Mouse (Mus musculus): ENCODE measurements around the gene 2310050C09Rik. TPM values are rescaled to one million over a fixed set of nuclear protein-coding genes. Genes with fewer than 3 reads are reported as not detected.

2310050C09Rik gene
- not detected in 2 replicates for polyA plus RNA-seq (2016; fragmentation: Nextera tagmentation; extraction: Ambion mirVana)

DNA sequence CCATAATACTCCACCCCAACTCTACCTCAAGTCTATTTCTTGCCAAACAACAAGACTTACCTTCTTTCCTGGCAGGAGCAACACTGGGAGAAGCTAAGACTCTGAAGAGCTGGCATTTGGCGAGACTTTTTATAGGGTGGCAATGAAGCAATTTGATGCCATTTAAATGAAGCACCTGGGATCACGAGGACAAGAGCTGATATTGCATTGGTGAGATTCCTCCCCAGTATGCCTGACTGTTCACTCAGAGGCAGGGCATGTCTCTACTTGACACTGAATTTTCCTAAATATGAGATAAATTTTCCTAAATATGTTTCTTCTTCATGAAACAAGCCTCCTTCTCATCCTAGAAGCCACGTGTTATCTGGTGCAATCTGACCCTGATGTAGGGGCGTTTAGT, at the start of gene 2310050C09Rik:
Gene 2310050C09Rik, minus strand, starts transcription at position 101 of the 400 bp plus-strand sequence.
- no peaks in the 10 kb centered on the region for H3K4me1 ChIP-seq
- no peaks in the 10 kb centered on the region for H3K9me3 ChIP-seq
- H3K36me3 ChIP-seq (replicated peaks), result no peaks in the 10 kb centered on the region
- WGBS, result 81% methylated on average over 4 of the region's 4 CpGs
- no peak within 1 kb of the TSS for H3K27ac ChIP-seq (replicated peaks)
- no peak for DNase-seq (ENCODE audit: low spot score)
- H3K27me3 ChIP-seq (replicated peaks; ENCODE audit: low read depth, poor library complexity, severe bottlenecking), result no peaks in the 10 kb centered on the region
- no peak within 1 kb of the TSS for H3K4me3 ChIP-seq

DNA sequence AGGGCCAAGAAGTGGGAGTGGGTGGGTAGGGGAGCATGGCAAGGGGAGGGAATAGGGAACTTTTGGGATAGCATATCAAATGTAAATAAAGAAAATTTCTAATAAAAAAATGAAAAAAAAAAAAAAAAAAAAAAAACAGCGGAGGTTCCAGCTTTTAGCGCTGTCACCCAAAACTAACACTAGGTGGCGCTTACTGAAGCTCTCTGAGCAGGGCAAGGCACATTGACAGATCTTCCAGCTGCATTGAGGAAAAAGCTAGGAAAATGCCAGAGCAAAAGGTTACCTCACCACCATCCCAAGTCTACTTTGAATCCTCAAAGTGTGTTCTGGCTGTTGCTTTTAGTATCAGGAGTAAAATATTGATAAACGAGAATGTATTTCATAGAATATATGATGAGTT, 37.6 kb upstream of the 2310050C09Rik start:
- WGBS, result 33% methylated on average over 4 of the region's 4 CpGs
- peak; percentile 26 for DNase-seq (ENCODE audit: low spot score)
- no peak overlapping the region for H3K4me3 ChIP-seq

DNA sequence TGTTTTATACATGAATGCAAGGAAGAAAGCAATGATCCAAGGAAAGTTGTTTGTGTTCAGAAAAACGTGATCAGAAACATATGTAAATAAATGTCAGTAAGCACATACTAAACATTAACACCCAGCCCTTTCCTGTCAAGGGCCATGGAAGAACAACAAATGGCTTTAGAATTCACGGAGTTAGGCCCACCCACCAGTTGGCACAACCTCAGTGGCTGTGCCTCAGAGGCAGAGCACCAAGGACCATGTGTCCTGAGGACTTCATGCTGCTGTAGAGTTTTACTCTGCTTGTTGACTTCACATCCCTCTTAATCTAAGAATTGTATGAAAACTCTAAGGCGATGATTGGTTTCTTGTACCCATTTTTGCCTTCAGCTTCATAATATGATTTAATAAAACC, 35.2 kb upstream of the 2310050C09Rik start:
- no peak for DNase-seq (ENCODE audit: low spot score)
- 62% methylated on average over 3 of the region's 3 CpGs for WGBS

More for the DNA sequence above, 37.6 kb upstream of the 2310050C09Rik start:
- no peak overlapping the region for H3K27ac ChIP-seq (replicated peaks)
- no peaks in the 10 kb centered on the region for H3K27me3 ChIP-seq (replicated peaks; ENCODE audit: low read depth, poor library complexity, severe bottlenecking)
- no peaks in the 10 kb centered on the region for H3K9me3 ChIP-seq
- no peaks in the 10 kb centered on the region for H3K36me3 ChIP-seq (replicated peaks)
- no peaks in the 10 kb centered on the region for H3K4me1 ChIP-seq

DNA sequence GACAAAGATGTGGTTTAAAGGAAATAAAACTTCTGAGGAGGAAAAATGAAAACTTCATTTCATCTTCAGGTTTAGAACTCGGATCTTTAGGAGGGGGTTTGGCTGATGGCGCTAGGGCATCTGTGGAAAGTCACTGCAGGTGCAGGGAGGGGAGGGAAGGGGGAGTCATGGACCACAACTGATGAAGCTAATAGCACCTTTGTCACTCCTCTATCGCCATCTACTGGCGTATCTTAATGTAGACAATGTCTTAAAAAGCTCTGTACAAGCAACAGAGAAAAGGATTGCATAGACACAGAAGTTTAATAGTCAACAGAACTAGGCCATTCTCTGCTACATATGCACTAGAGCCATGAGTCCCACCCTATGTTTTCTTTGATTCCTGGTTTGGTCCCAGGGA, 33.6 kb upstream of the 2310050C09Rik start:
- H3K36me3 ChIP-seq (replicated peaks), result no peaks in the 10 kb centered on the region
- no peaks in the 10 kb centered on the region for H3K27me3 ChIP-seq (replicated peaks; ENCODE audit: low read depth, poor library complexity, severe bottlenecking)
- DNase-seq (ENCODE audit: low spot score), result no peak
- H3K9me3 ChIP-seq, result no peaks in the 10 kb centered on the region
- no peak overlapping the region for H3K4me3 ChIP-seq
- WGBS, result 32% methylated on average over 4 of the region's 4 CpGs
- H3K4me1 ChIP-seq, result no peaks in the 10 kb centered on the region
- no peak overlapping the region for H3K27ac ChIP-seq (replicated peaks)

More for the DNA sequence above, 35.2 kb upstream of the 2310050C09Rik start:
- H3K27ac ChIP-seq (replicated peaks), result no peak overlapping the region
- H3K4me1 ChIP-seq, result no peaks in the 10 kb centered on the region
- no peak overlapping the region for H3K4me3 ChIP-seq
- H3K36me3 ChIP-seq (replicated peaks), result no peaks in the 10 kb centered on the region
- no peaks in the 10 kb centered on the region for H3K27me3 ChIP-seq (replicated peaks; ENCODE audit: low read depth, poor library complexity, severe bottlenecking)
- no peaks in the 10 kb centered on the region for H3K9me3 ChIP-seq

DNA sequence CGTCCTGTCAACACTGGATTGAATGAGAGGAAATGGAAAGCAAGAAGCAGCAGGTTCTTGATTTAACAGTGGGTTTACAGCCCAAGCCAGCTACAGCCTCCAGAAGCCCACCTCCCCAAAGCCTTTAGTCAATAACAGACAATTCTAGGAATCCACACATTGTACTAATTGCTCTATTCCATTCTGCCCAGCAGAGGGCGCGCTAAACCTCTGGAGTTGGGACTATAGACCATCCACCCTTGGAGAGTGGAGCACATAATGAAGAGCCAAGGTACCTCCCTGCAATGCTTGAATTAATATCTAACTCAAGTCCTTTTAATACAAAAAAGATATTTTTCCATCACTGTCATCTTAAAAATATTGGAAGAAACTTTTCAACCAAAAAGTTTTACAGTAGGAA, 33.0 kb upstream of the 2310050C09Rik start:
- 27% methylated on average over 3 of the region's 3 CpGs for WGBS
- no peak overlapping the region for H3K27ac ChIP-seq (replicated peaks)
- DNase-seq (ENCODE audit: low spot score), result peak; percentile 42

DNA sequence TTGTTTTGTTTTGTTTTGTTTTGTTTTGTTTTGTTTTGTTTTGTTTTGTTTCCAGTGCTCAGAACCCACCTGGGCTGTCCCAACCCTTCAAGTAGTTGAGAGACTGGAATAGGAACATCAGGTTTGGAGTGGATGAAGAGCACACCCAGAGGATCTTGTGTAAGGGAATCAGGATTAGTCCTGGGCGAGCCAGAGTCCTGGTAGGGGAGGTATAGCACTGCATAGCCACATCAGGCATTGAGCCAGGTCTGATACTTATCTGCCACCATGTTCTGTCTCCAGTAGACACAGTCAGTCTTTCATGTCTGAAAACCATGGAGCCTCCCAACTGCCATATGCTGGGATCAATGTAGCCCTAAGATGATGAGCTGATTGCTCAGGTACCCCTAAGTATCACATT, 24.5 kb upstream of the 2310050C09Rik start:
- no peak for DNase-seq (ENCODE audit: low spot score)
- Histone ChIP-seq H3K4me1 (no peaks in the 10 kb centered on the region), H3K36me3 (replicated peaks) (no peaks in the 10 kb centered on the region), H3K9me3 (no peaks in the 10 kb centered on the region), H3K4me3 (no peak overlapping the region), H3K27me3 (replicated peaks; ENCODE audit: low read depth, poor library complexity, severe bottlenecking) (no peaks in the 10 kb centered on the region), H3K27ac (replicated peaks) (no peak overlapping the region)
- WGBS, result 71% methylated on average over 1 of the region's 1 CpGs

More for the DNA sequence above, 33.0 kb upstream of the 2310050C09Rik start:
- Histone ChIP-seq H3K4me1 (no peaks in the 10 kb centered on the region), H3K36me3 (replicated peaks) (no peaks in the 10 kb centered on the region), H3K4me3 (no peak overlapping the region), H3K27me3 (replicated peaks; ENCODE audit: low read depth, poor library complexity, severe bottlenecking) (no peaks in the 10 kb centered on the region), H3K9me3 (no peaks in the 10 kb centered on the region)

DNA sequence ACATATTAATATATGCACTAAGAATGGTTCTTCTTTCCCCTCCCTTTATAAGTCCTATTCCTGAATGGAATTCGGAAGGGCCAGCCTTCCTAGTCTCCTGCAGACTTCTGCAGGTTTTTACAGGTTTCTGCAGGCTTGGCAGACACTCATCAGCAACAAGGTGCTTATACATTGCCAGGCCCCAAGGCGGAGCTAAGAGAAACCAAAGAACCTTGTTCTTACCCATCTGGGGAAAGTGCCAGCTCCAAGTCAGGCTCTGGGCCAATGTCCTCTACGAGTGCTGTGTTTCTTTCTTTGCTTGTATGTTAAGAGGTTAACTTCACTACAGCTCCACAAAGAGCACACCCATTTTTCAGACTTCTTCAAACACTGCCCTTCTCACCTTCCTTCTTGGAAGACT, 24.0 kb upstream of the 2310050C09Rik start:
- no peaks in the 10 kb centered on the region for H3K9me3 ChIP-seq
- no peaks in the 10 kb centered on the region for H3K27me3 ChIP-seq (replicated peaks; ENCODE audit: low read depth, poor library complexity, severe bottlenecking)
- no peaks in the 10 kb centered on the region for H3K36me3 ChIP-seq (replicated peaks)
- no peak for DNase-seq (ENCODE audit: low spot score)
- H3K4me1 ChIP-seq, result no peaks in the 10 kb centered on the region
- no peak overlapping the region for H3K4me3 ChIP-seq
- 79% methylated on average over 3 of the region's 3 CpGs for WGBS
- H3K27ac ChIP-seq (replicated peaks), result no peak overlapping the region

GRCm38 (mm10) chr3:92874180-92874579, 4.2 kb upstream of the 2310050C09Rik start:
- Histone ChIP-seq H3K36me3 (replicated peaks) (no peaks in the 10 kb centered on the region), H3K27me3 (replicated peaks; ENCODE audit: low read depth, poor library complexity, severe bottlenecking) (no peaks in the 10 kb centered on the region), H3K27ac (replicated peaks) (no peak overlapping the region), H3K4me1 (no peaks in the 10 kb centered on the region), H3K4me3 (no peak overlapping the region), H3K9me3 (no peaks in the 10 kb centered on the region)
- no peak for DNase-seq (ENCODE audit: low spot score)
- WGBS, result 88% methylated on average over 3 of the region's 3 CpGs

- Histone ChIP-seq H3K27me3 (replicated peaks; ENCODE audit: low read depth, poor library complexity, severe bottlenecking) (no peaks in the 10 kb centered on the region), H3K4me1 (no peaks in the 10 kb centered on the region), H3K9me3 (no peaks in the 10 kb centered on the region), H3K4me3 (no peak within 1 kb of the TSS), H3K27ac (replicated peaks) (no peak within 1 kb of the TSS), H3K36me3 (replicated peaks) (no peaks in the 10 kb centered on the region)
- WGBS, result 84% methylated on average over 3 of the region's 3 CpGs
- DNase-seq (ENCODE audit: low spot score), result no peak
Observed at GRCm38 (mm10) chr3:92851186-92851585, 18.8 kb downstream of the 2310050C09Rik start, which contains the start of gene Lce1l. Lce1l (minus strand) TSS chr3:92851286.

- Histone ChIP-seq H3K27ac (replicated peaks) (no peak within 1 kb of the TSS), H3K4me1 (no peaks in the 10 kb centered on the region), H3K4me3 (no peak within 1 kb of the TSS), H3K27me3 (replicated peaks; ENCODE audit: low read depth, poor library complexity, severe bottlenecking) (no peaks in the 10 kb centered on the region), H3K36me3 (replicated peaks) (no peaks in the 10 kb centered on the region), H3K9me3 (peaks cover 7% of the 10 kb centered on the region; the same call in 1 of the 2 replicates)
- no peak for DNase-seq (ENCODE audit: low spot score)
- WGBS, result 63% methylated on average over 1 of the region's 1 CpGs
Observed at GRCm38 (mm10) chr3:92827108-92827507, 42.9 kb downstream of the 2310050C09Rik start, which contains the start of gene Kprp. Kprp (minus strand) TSS chr3:92827247.

DNA sequence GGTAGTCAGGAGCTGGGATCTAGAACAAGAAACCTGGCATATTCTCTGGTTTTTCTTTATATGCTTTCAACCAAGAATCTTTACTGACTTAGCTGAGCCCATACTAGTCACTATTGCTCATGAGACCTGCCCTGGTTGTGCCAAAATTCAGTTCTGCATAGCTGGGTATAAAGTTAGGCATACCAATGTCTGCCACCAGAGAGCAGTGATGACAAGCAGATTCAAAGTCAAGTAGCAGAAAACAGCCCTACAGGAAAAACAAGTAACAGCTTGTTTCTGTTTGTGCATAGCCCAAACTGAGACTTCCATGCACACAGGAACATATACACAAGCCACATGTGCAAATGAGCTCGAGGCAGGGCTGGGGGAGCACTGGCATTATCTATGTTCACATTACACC, 44.2 kb downstream of the 2310050C09Rik start:
- Histone ChIP-seq H3K27ac (replicated peaks) (no peak overlapping the region), H3K4me3 (no peak overlapping the region), H3K9me3 (peaks cover 7% of the 10 kb centered on the region; the same call in 1 of the 2 replicates), H3K36me3 (replicated peaks) (no peaks in the 10 kb centered on the region), H3K4me1 (no peaks in the 10 kb centered on the region), H3K27me3 (replicated peaks; ENCODE audit: low read depth, poor library complexity, severe bottlenecking) (no peaks in the 10 kb centered on the region)
- 42% methylated on average over 1 of the region's 1 CpGs for WGBS
- no peak for DNase-seq (ENCODE audit: low spot score)

Data from embryonic facial prominence, embryonic 10.5 days (tissue).